Mouse (Mus musculus): ENCODE data around the gene Gstt3. TPM values are rescaled to one million over a fixed set of nuclear protein-coding genes. Genes with fewer than 3 reads are reported as not detected.

Gstt3 gene
- polyA plus RNA-seq, 1 experiment from 2014 or later: 1.2 TPM

DNA sequence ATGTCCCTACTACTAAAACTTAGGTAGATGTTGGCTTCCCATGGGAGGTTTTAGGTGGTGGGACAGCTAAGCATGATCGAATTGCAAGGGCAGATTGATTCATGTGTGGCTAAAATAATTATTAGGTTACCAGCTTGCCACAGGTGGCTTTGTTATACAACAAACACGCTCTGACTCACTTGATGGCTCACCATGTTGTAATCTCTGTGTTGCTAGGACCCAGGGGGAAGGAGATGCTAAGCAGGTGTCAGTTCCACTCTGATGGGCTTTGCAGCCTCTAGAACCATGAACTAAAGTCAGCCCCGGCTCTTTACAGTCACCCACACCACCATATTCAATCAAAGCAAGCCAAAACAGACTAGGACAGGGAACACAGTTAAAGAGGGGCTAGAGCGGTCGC lies 38.7 kb upstream of the Gstt3 start:
- WGBS: 85% methylated on average over 5 of the region's 5 CpGs
- ATAC-seq (replicated peaks; ENCODE audit: low FRiP score) (no peak), DNase-seq (ENCODE audit: low spot score) (no peak)
- Histone ChIP-seq H3K4me1 (replicated peaks; ENCODE audit: control insufficient read depth, insufficient read depth, low read length) (no peaks in the 10 kb centered on the region), H3K9me3 (ENCODE audit: control insufficient read depth, low read length) (no peaks in the 10 kb centered on the region), H3K36me3 (ENCODE audit: control insufficient read depth, insufficient read depth, low read length) (no peaks in the 10 kb centered on the region), H3K27me3 (ENCODE audit: control insufficient read depth, insufficient read depth, low read length) (no peaks in the 10 kb centered on the region), H3K4me2 (ENCODE audit: low read depth, low read length, severe bottlenecking) (no peak overlapping the region), H3K27ac (ENCODE audit: low read depth, low read length) (no peak overlapping the region), H3K4me3 (ENCODE audit: low read depth, low read length) (no peak overlapping the region), H3K9ac (ENCODE audit: low read length) (no peak overlapping the region)

DNA sequence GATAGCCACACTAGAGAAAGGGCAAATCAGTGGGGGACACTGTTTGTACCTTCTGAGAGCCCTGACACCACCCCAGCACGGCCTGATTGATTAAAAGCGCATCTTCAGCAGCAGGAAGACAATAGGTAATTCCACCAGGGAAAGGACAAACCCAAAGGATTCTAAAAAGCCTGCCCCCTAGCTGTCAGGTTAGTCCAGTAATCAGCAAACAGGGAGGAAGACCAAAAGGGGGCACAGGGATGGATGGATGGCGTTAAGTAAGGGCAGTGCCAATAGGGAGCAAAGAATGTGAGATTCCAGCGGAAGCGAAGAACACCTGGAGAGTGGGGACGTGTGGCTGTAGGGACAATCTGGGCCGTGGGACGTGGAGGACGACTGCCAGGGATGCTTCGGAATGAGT lies 37.4 kb upstream of the Gstt3 start:
- Histone ChIP-seq H3K9me3 (ENCODE audit: control insufficient read depth, low read length) (no peaks in the 10 kb centered on the region), H3K4me2 (ENCODE audit: low read depth, low read length, severe bottlenecking) (no peak overlapping the region), H3K27me3 (ENCODE audit: control insufficient read depth, insufficient read depth, low read length) (no peaks in the 10 kb centered on the region), H3K27ac (ENCODE audit: low read depth, low read length) (no peak overlapping the region), H3K36me3 (ENCODE audit: control insufficient read depth, insufficient read depth, low read length) (no peaks in the 10 kb centered on the region), H3K4me1 (replicated peaks; ENCODE audit: control insufficient read depth, insufficient read depth, low read length) (no peaks in the 10 kb centered on the region), H3K4me3 (ENCODE audit: low read depth, low read length) (no peak overlapping the region), H3K9ac (ENCODE audit: low read length) (no peak overlapping the region)
- ATAC-seq (replicated peaks; ENCODE audit: low FRiP score) (no peak), DNase-seq (ENCODE audit: low spot score) (no peak)
- 64% methylated on average over 10 of the region's 10 CpGs for WGBS

DNA sequence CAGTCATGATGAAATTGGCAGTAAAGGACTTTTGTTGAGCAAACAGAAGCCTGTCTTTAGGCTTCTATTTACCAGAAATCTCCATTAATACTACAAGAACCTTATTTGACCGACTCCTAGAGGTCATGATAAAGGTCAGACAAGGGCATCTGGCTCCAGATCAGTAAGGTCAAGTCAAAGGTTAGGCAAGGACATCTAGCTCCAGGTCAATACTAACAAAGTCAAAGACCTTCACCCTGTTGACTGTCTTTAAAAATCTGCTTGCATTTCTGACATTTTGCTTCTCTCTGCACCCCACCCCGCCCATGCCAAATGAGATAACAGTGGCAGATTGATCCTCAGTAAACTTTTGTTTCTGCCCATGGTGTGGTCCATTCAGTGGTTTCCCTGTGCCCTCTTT lies 23.0 kb upstream of the Gstt3 start:
- H3K4me2 ChIP-seq (ENCODE audit: low read depth, low read length, severe bottlenecking): no peak overlapping the region
- no peaks in the 10 kb centered on the region for H3K36me3 ChIP-seq (ENCODE audit: control insufficient read depth, insufficient read depth, low read length)
- H3K27ac ChIP-seq (ENCODE audit: low read depth, low read length): no peak overlapping the region
- H3K27me3 ChIP-seq (ENCODE audit: control insufficient read depth, insufficient read depth, low read length): no peaks in the 10 kb centered on the region
- H3K9me3 ChIP-seq (ENCODE audit: control insufficient read depth, low read length): no peaks in the 10 kb centered on the region
- no peak overlapping the region for H3K9ac ChIP-seq (ENCODE audit: low read length)
- no peaks in the 10 kb centered on the region for H3K4me1 ChIP-seq (replicated peaks; ENCODE audit: control insufficient read depth, insufficient read depth, low read length)
- no peak for DNase-seq (ENCODE audit: low spot score)
- no peak for ATAC-seq (replicated peaks; ENCODE audit: low FRiP score)
- 76% methylated on average over 2 of the region's 2 CpGs for WGBS
- no peak overlapping the region for H3K4me3 ChIP-seq (ENCODE audit: low read depth, low read length)

DNA sequence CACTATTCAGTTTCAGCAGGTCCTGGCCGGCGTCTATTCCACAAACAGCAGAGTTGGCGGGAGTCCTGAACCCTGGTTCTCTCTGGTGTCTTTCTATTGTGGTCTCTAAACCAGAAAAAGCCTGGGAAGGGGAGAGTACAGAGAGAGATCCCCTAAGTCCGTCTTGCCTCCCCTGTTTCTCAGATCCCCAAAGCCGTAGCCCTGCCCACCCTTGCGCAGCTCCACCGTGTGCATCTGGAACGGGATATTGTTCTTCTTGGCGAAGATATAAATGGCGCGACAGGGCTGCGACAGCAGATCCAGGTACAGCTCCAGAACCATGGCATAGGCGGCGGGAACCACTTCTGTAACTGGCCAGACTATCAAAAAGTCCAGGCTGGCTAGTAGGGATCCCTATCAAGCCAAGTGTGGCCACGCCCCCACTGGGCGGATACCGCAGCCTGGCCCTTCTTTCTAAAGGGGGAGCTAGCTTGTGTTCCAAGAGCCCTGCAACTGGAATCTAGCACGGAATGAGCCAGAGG lies 17.0 kb upstream of the Gstt3 start, which contains the start of gene Gstt1:
Gene Gstt1, minus strand, starts transcription at position 409 of the 521 bp plus-strand sequence.
- 3% methylated on average over 18 of the region's 18 CpGs for WGBS
- ATAC-seq (replicated peaks; ENCODE audit: low FRiP score): no peak; the same call in 1 of the 2 replicates
- H3K9me3 ChIP-seq (ENCODE audit: control insufficient read depth, low read length): no peaks in the 10 kb centered on the region
- H3K4me2 ChIP-seq (ENCODE audit: low read depth, low read length, severe bottlenecking): peak within 1 kb of the TSS; percentile 80
- H3K4me1 ChIP-seq (replicated peaks; ENCODE audit: control insufficient read depth, insufficient read depth, low read length): no peaks in the 10 kb centered on the region; the same call in 1 of the 2 replicates
- DNase-seq (ENCODE audit: low spot score): peak; percentile 78
- no peaks in the 10 kb centered on the region for H3K36me3 ChIP-seq (ENCODE audit: control insufficient read depth, insufficient read depth, low read length)
- no peak within 1 kb of the TSS for H3K27ac ChIP-seq (ENCODE audit: low read depth, low read length)
- peak within 1 kb of the TSS; percentile 43 for H3K4me3 ChIP-seq (ENCODE audit: low read depth, low read length)
- H3K9ac ChIP-seq (ENCODE audit: low read length): peak within 1 kb of the TSS; percentile 30
- H3K27me3 ChIP-seq (ENCODE audit: control insufficient read depth, insufficient read depth, low read length): no peaks in the 10 kb centered on the region

DNA sequence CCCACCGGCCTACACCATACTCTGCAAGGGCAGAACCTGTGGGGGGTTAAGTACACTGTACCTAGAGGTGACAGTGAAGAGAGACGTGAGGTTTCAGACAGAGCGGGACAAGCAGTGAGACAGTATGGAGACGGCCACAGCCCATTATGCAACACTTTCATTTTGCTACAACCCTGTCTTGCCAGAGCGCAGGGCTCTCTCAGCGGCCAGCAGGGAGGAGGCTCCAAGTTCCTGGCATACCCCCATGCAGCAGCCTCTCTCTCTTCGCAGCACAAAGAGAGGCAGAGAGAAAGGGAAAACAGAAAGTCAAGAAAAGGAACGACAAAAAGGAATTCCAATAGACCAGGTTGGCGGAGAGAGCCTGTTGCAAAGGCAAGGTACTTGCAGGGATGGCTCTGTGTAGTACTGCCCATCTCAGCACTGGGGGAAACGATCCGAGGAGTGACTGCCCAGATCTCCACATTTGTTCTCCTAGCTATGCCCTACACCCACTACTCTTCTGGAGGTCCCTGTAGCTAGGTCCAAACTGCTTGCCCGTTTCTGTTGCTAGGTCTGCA lies 16.5 kb upstream of the Gstt3 start:
- Histone ChIP-seq H3K9ac (ENCODE audit: low read length) (peak overlapping the region; percentile 30), H3K4me3 (ENCODE audit: low read depth, low read length) (peak overlapping the region; percentile 43), H3K4me2 (ENCODE audit: low read depth, low read length, severe bottlenecking) (peak overlapping the region; percentile 80), H3K27me3 (ENCODE audit: control insufficient read depth, insufficient read depth, low read length) (no peaks in the 10 kb centered on the region), H3K4me1 (replicated peaks; ENCODE audit: control insufficient read depth, insufficient read depth, low read length) (no peaks in the 10 kb centered on the region; the same call in 1 of the 2 replicates), H3K27ac (ENCODE audit: low read depth, low read length) (no peak overlapping the region), H3K36me3 (ENCODE audit: control insufficient read depth, insufficient read depth, low read length) (no peaks in the 10 kb centered on the region), H3K9me3 (ENCODE audit: control insufficient read depth, low read length) (no peaks in the 10 kb centered on the region)
- WGBS: 2% methylated on average over 12 of the region's 12 CpGs
- peak; percentile 56; the same call in 1 of the 2 replicates for ATAC-seq (replicated peaks; ENCODE audit: low FRiP score)
- DNase-seq (ENCODE audit: low spot score): peak; percentile 55

DNA sequence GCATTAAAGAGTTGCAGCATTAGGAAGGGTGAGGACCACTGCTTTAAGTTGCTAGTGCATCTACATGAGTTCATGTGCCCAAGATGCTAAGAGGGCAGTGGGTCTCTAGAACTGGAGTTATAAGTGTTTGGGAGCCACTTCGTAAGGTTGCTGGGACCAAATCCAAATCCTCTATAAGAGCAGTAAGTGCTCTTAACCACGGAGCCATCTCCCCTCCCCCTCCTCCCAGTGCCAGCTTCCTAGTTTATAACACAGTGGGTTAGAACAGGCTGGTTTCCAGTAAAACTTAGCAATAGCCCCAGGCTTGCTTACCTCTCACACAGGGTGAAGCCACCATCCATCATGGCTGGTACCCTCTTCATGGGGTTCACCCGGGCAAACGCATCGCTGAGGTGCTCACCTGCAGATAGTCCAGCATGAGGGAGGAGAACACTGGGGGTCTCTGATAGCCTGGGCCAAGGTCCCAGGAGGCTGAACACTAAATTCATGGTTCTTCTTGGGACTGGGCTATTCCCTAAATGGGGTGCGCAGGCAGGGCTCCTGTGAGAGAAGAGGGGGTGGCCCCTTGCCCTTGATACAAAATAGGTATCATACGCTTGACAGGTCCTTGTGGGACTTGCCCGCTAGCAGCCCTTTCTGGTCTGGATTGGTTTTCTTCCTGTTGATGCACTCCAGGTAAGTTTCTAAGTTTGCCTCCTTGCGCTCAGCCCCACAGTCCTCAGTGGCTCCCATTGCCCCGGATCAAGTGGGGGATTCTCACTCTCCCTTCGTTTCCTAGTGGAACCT lies 15.7 kb upstream of the Gstt3 start:
- Histone ChIP-seq H3K4me3 (ENCODE audit: low read depth, low read length) (peak overlapping the region; percentile 43; the same call in 1 of the 2 replicates), H3K27ac (ENCODE audit: low read depth, low read length) (no peak overlapping the region), H3K4me1 (replicated peaks; ENCODE audit: control insufficient read depth, insufficient read depth, low read length) (no peaks in the 10 kb centered on the region; the same call in 1 of the 2 replicates), H3K4me2 (ENCODE audit: low read depth, low read length, severe bottlenecking) (peak overlapping the region; percentile 80), H3K9ac (ENCODE audit: low read length) (no peak overlapping the region), H3K27me3 (ENCODE audit: control insufficient read depth, insufficient read depth, low read length) (no peaks in the 10 kb centered on the region), H3K36me3 (ENCODE audit: control insufficient read depth, insufficient read depth, low read length) (no peaks in the 10 kb centered on the region), H3K9me3 (ENCODE audit: control insufficient read depth, low read length) (no peaks in the 10 kb centered on the region)
- ATAC-seq (replicated peaks; ENCODE audit: low FRiP score): no peak
- DNase-seq (ENCODE audit: low spot score): no peak
- WGBS: 42% methylated on average over 11 of the region's 11 CpGs

DNA sequence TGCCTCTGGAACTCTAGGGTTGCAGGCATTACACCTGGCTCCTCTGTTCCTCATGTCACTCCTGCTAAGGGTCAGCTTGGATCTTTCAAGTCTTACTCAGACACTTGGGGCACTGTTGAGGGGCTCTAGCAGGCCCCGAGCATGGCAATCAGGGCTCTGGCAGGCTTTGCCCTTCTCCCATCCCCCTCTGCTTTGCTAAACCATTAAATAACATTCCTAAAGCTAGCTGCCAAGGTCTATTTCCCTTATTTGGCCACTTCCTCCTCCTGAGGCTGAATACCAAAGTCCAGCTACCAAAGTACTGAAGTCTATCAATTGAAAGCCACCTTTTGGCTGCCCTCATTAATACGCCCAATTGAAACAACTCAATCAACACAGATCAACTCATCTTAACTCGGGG lies 13.7 kb upstream of the Gstt3 start:
- Histone ChIP-seq H3K4me3 (ENCODE audit: low read depth, low read length) (no peak overlapping the region), H3K27ac (ENCODE audit: low read depth, low read length) (no peak overlapping the region), H3K4me2 (ENCODE audit: low read depth, low read length, severe bottlenecking) (no peak overlapping the region), H3K4me1 (replicated peaks; ENCODE audit: control insufficient read depth, insufficient read depth, low read length) (no peaks in the 10 kb centered on the region; the same call in 1 of the 2 replicates), H3K9ac (ENCODE audit: low read length) (no peak overlapping the region), H3K27me3 (ENCODE audit: control insufficient read depth, insufficient read depth, low read length) (no peaks in the 10 kb centered on the region), H3K36me3 (ENCODE audit: control insufficient read depth, insufficient read depth, low read length) (no peaks in the 10 kb centered on the region), H3K9me3 (ENCODE audit: control insufficient read depth, low read length) (no peaks in the 10 kb centered on the region)
- DNase-seq (ENCODE audit: low spot score): no peak
- WGBS: 29% methylated on average over 3 of the region's 3 CpGs
- no peak for ATAC-seq (replicated peaks; ENCODE audit: low FRiP score)

DNA sequence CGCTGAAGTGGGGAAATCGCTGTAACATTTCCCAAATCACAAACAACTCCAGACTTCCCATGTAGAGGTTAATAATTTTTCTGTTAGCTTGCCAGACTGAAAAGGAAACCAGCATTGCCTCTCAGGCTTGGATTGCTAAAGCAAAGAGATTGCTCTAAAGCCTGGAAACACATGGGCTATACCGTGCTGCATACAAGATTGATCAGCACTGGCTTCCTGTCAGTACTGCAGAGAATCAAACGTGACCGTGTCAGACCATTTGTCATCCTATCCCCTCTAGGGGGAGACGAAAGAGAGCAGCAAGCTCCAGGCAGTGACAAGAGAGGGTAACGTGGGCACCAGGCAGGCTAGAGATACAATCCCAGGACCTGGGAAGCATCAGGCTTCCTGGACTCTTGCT lies 9.6 kb upstream of the Gstt3 start:
- Histone ChIP-seq H3K4me3 (ENCODE audit: low read depth, low read length) (no peak overlapping the region), H3K27me3 (ENCODE audit: control insufficient read depth, insufficient read depth, low read length) (no peaks in the 10 kb centered on the region), H3K36me3 (ENCODE audit: control insufficient read depth, insufficient read depth, low read length) (no peaks in the 10 kb centered on the region), H3K4me2 (ENCODE audit: low read depth, low read length, severe bottlenecking) (no peak overlapping the region), H3K9ac (ENCODE audit: low read length) (no peak overlapping the region), H3K9me3 (ENCODE audit: control insufficient read depth, low read length) (no peaks in the 10 kb centered on the region), H3K4me1 (replicated peaks; ENCODE audit: control insufficient read depth, insufficient read depth, low read length) (no peaks in the 10 kb centered on the region), H3K27ac (ENCODE audit: low read depth, low read length) (no peak overlapping the region)
- 28% methylated on average over 7 of the region's 7 CpGs for WGBS
- ATAC-seq (replicated peaks; ENCODE audit: low FRiP score) (no peak), DNase-seq (ENCODE audit: low spot score) (no peak)

Data from forebrain, embryonic 11.5 days (tissue).